Mouse (Mus musculus): Measurements from ENCODE around the gene Runx1.

DNA sequence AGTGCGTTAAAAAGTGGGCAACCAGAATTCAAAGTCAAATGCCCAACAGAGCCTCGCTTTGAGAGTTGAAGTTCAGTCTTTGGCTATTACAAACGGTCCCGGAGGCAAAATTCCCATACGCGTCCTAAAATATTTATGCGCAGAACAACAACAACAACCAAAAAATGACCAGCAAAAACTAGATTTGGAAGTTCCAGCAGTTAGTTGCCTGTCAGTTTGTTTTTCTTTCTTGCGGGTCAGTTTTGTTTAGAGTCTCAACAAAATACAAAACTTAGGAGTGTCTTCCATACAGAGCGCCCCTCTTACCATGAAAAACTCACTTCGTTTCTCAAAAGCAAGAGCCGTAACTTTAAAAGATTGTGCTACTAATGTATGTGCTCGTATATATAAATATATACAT, 130.0 kb downstream of the Runx1 start:
- TF ChIP-seq CTCF (IDR thresholded peaks at IDR 0.05; ENCODE audit: insufficient read depth, low read depth, low read length) (no peak), POLR2A (IDR thresholded peaks at IDR 0.05; ENCODE audit: insufficient read depth, low read depth, low read length) (no peak)

Measured in olfactory bulb, adult 2 months (tissue).